Mouse (Mus musculus): ENCODE data around the gene Flad1.
"Not testable (repeated sequence)": the region's sequence is repeated elsewhere in the genome, so short reads cannot be mapped to it uniquely, and the experiment has no call there.

The Flad1 gene

DNA sequence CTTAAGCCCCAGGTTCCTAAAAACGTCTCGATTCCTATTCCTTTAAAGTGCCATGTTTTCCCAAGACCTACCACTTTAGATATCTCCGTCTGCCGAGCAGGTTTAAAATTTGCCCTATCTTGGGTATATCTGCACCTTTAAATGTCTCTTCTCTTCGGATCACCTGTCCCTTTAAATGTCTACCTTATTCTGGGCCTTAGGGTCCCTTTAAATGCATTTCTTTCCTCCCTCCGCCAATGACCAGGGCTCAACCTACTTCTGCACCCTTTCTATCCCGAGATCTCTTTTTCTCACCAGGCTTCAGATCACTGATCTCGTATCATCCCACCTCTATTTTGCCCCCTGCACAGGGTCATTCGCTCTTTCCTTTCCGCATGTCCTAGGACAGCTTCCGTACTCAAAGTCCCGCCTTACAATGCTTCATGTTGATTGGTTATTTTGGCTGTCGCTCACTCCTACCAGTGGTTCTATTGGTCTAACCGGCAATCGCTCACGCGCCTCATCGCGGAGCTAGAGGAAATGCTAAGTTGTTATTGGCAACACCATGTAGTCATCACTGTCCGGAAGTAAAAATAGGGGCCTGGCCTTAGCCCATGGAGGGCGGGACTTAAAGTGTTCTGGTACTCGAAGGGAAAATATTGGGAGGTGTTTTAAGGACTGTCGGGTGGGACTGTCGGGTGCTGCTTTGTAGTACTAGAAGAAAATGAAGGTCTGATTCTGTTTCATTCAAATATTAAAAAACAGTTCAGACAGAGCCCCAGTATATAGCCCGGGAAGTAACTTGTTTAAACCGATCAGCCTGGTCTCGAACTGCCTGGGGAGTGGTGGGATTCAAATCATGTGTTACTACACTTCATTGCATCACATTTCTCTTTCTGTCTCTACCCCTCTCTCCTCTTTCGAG is at the start of gene Flad1:
TSS of gene Flad1 (minus strand) at position 381 of the 904 bp plus-strand sequence.
- DNase-seq (ENCODE audit: low read depth): peak; percentile 100

- DNase-seq (ENCODE audit: low read depth): peak; percentile 90
Measured at GRCm38 (mm10) chr3:89458965-89459807, 47.5 kb upstream of the Flad1 start.

- DNase-seq (ENCODE audit: low read depth): no peak
Measured at GRCm38 (mm10) chr3:89458372-89458964, 46.8 kb upstream of the Flad1 start.

DNA sequence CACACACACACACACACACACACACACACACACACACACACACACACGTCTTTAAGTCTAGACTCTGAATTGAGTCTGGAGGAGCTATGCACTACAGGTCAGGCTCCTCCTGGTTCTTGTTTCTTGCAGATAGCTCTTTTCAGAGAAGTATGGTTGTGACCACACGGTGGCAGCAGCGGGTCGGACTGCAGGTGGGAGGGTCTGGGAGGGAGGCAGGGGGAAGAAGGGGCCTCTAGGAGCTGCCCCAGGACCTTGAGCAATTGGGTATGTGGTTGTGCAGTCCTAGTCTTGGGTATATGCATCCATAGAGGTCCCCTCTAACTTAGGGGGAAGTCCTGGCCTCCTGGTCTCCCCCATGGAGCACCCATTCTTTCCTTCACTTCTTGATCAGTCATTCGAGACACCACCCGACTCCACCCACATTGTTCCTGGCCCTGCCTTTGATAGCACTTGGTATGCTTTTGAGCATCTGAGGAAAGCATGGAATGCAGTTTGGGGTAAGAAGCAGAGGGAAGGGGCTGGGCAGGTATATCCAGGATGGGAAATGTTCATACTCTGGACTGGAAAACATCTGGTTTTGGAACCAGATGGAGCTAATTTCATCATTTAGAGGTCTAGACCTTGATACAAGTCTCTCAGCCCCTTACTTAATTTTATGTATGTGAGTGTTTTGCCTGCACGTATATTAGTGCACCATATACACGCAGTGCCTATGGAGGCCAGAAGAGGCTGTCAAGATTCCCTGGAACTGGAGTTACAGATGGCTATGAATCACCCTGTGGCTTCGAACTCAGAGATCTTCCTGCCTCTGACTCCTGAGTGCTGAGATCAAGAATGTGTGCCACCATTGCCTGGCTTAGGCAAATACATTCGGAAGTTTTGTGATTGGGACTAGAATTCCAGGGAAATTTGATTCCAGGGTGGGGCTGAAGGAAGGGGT is 45.3 kb upstream of the Flad1 start:
- peak; percentile 86 for DNase-seq (ENCODE audit: low read depth)

DNA sequence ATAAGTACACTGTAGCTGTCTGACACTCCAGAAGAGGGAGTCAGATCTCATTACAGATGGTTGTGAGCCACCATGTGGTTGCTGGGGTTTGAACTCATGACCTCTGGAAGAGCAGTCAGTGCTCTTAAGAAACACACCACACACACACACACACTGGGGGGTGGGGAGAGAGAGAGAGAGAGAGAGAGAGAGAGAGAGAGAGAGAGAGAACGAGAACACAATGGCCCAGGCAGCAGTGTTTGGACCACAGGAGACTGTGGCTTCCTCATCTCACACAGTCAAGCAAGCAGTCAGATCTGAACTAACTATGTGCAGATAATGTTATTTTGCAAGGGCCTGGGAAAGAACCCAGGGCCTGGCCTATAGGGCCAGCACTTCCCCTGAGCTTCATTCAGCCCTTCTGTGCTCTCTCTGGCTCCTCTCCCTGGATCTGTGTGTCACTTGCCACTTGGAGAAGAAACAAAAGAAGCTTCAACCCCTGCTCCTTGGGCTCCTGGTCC is 44.2 kb upstream of the Flad1 start:
- no peak for DNase-seq (ENCODE audit: low read depth)

- no peak for DNase-seq (ENCODE audit: low read depth)
Measured at GRCm38 (mm10) chr3:89454401-89455177, 42.9 kb upstream of the Flad1 start, which contains the start of gene Pmvk. TSS of gene Pmvk (plus strand) at chr3:89454541.

DNA sequence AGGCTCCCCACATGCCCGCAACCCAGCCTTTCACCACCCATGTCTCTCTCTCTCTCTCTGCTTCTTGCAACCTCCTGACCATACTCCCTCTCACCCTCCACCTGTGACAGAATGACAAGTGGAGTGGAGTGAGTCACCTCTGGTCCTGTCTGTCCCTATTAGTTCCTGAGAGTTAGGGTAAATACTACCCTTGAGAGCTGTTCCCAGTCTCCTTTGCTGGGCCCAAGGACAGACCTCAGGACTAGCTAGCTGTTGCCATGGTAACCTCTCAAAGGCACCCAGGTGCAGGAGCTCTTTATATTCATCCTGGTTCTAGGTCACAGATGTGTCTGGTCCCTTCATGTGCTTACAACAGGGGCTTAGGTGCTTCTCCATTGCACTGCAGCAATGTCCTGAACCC is 40.2 kb upstream of the Flad1 start:
- no peak for DNase-seq (ENCODE audit: low read depth)

DNA sequence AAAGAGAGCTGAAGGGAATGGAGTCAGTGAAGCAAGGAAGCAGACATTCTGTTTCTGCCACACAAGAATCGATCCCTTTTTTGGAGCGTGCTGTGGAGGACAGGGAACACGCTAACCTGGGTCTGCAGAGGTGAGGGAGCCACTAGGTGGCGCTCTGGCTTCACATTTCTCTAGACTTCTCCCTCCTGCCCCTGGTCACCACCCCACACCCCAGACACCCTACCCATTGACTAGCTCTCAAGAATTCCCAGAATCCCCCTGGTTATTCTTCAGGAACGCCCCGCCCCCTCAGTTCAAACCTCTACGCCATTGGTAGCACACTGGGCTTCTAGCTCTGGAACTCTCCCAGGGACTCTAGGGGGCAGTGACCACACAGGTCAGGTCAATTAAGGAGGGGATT is 37.9 kb upstream of the Flad1 start:
- DNase-seq (ENCODE audit: low read depth): peak; percentile 77

DNA sequence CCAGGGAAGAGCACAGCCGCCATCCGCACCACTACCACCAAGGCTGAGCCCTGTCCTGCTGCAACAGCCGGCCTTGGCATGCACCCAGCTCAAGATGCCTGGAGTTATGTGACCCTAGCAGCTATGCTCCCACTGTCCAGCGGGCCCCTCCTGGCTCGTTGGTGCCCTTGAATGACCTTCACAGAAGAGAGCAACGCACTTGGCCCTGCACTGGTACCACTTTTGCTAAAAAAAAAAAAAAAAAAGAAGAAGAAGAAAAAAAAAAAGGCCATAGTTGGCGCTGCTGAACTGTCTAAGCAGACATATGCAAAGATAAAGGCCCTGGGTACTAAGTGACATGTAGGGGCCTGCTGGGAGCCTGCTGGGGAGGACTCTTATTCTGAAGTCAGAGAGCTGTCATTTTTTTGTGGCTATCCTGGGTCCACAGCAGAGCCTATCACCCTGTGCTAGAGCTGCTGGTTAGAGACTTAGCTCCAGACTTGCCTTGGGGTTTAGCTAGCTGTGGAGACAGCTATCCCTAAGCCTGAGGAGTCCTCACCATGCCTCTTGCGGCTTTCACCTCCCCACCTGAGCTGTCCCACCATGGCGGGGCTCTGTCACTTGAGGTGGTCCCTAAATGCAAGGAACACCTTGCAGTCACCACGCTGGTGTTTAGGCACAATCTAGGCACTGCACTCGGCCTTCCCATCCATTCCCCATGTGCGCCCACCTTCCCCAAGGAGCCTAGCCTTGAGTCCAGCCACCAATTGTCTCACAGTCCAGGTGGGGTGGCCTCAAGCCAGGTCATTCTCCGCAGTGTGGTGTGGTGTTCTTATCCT is 37.3 kb upstream of the Flad1 start:
- DNase-seq (ENCODE audit: low read depth): no peak

GRCm38 (mm10) chr3:89440691-89441090 is 29.0 kb upstream of the Flad1 start:
- no peak for DNase-seq (ENCODE audit: low read depth)

- DNase-seq (ENCODE audit: low read depth): no peak
Measured at GRCm38 (mm10) chr3:89437269-89437668, 25.6 kb upstream of the Flad1 start.

GRCm38 (mm10) chr3:89436176-89437113 is 24.8 kb upstream of the Flad1 start, which contains the start of gene Pbxip1:
TSS of gene Pbxip1 (plus strand) at chr3:89436706.
- DNase-seq (ENCODE audit: low read depth): no peak

DNA sequence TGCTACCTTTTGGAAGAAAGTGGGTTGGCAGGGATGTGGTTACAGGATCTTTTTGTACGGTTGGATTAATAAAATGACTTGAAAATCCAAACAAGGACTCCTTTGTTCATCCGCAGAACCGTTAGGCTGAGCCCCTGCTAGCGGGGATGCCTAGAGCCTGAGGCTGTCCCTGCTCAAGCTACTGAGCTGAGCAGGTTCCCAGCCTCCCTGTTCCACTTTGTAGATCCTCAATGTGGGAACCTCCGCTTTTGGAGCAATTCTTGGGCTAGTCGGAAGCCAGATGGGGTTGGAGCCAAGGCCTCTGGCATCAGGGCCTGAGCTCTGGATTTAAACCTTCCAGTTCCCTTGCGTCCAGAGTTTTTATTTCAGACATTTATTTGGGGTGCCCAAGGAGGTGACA is 23.4 kb upstream of the Flad1 start:
- DNase-seq (ENCODE audit: low read depth): no peak

GRCm38 (mm10) chr3:89434532-89434931 is 22.9 kb upstream of the Flad1 start:
- no peak for DNase-seq (ENCODE audit: low read depth)

GRCm38 (mm10) chr3:89432606-89433005 is 20.9 kb upstream of the Flad1 start:
- no peak for DNase-seq (ENCODE audit: low read depth)

GRCm38 (mm10) chr3:89430171-89431159 is 18.8 kb upstream of the Flad1 start, which contains the start of gene Pygo2:
TSS of gene Pygo2 (plus strand) at chr3:89430214.
- peak; percentile 82 for DNase-seq (ENCODE audit: low read depth)

DNA sequence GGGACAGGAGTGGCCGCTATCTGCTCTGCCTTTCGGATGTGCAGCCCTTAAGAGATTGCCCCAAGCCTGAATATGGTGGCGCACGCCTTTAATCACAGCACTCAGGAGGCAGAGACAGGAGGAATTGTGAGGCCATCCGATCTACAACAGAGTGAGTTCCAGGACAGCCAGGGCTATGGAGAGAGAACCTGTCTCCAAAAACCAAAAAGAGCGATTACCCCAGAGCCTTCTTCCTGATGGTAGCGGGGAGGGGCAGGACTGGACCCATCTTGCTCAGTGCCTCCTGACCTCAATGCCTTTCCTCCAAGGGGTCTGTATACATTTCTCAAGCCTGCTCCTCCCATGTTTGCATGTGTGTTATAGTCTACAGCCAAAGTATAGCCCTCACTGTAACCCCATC is 17.4 kb upstream of the Flad1 start:
- not testable (repeated sequence) for DNase-seq (ENCODE audit: low read depth)
